Mouse (Mus musculus): ENCODE measurements around the gene Oxct2a. TPM values are rescaled to one million over a fixed set of nuclear protein-coding genes. Genes with fewer than 3 reads are reported as not detected.

Gene Oxct2a
- polyA plus RNA-seq, 1 experiment from 2014 or later, result 0.15 TPM

Other genes with a start within 250 kb of the Oxct2a start
- gene Bmp8b, start 218.5 kb downstream of the Oxct2a start, polyA plus RNA-seq (2014; fragmentation: Nextera tagmentation; extraction: Ambion mirVana), result 0.42 and 0.59 TPM in 2 replicates
- 0.65 and 1.1 TPM in 2 replicates for gene Oxct2b, start 207.4 kb downstream of the Oxct2a start, polyA plus RNA-seq (2014; fragmentation: Nextera tagmentation; extraction: Ambion mirVana)
- 50.2 and 54.9 TPM in 2 replicates for gene Ppie, start 183.7 kb downstream of the Oxct2a start, polyA plus RNA-seq (2014; fragmentation: Nextera tagmentation; extraction: Ambion mirVana)
- gene Hpcal4, start 140.4 kb downstream of the Oxct2a start, polyA plus RNA-seq (2014; fragmentation: Nextera tagmentation; extraction: Ambion mirVana), result 34.0 and 52.6 TPM in 2 replicates
- 0.17 TPM in 1 of 2 replicates, not detected in the other for gene Nt5c1a, start 122.1 kb downstream of the Oxct2a start, polyA plus RNA-seq (2014; fragmentation: Nextera tagmentation; extraction: Ambion mirVana)
- gene Heyl, start 90.1 kb downstream of the Oxct2a start, polyA plus RNA-seq (2014; fragmentation: Nextera tagmentation; extraction: Ambion mirVana), result 6.8 and 8.2 TPM in 2 replicates
- gene Pabpc4, start 61.3 kb downstream of the Oxct2a start, polyA plus RNA-seq (2014; fragmentation: Nextera tagmentation; extraction: Ambion mirVana), result 32.9 and 33.6 TPM in 2 replicates
- gene Bmp8a, start 19.6 kb upstream of the Oxct2a start, polyA plus RNA-seq (2014; fragmentation: Nextera tagmentation; extraction: Ambion mirVana), result 0.25 and 0.34 TPM in 2 replicates

Measured in hindbrain, embryonic 14.5 days (tissue).